Mouse (Mus musculus) neural tube, embryonic 11.5 days (tissue): ENCODE results near the gene Ttc30b. TPM values are rescaled to one million over a fixed set of nuclear protein-coding genes. Genes with fewer than 3 reads are reported as not detected.
A peak's percentile ranks its signal among the peaks of the same experiment; 100 is the strongest.
"Not testable (repeated sequence)": the region's sequence is repeated elsewhere in the genome, so short reads cannot be mapped to it uniquely, and the experiment has no call there.

Experiments
- ATAC-seq: fragments of 200-750 bp; cut with Nextera tagmentation; 2 replicates; pipeline ENCODE4 v1.8.0; 2017; ENCODE audit warnings: moderate number of reproducible peaks, mild to moderate bottlenecking, moderate TSS enrichment, moderate library complexity; ENCODE audit not compliant: insufficient read depth, low FRiP score, low TSS enrichment
- DNase-seq: peaks from one replicate; pipeline ENCODE4 v3.0.0-alpha.2; 2015; ENCODE audit warnings: low spot score
- H3K27ac ChIP-seq: fragments of 300-500 bp; sonication (generic); 2 replicates; pipeline ENCODE4 v1.5.1; 2014; ENCODE audit warnings: low read depth, mild to moderate bottlenecking, low read length
- H3K27me3 ChIP-seq: fragments of 300-500 bp; sonication (generic); 2 replicates; pipeline ENCODE4 v1.6.1; 2014; ENCODE audit warnings: mild to moderate bottlenecking, low read length, mixed read lengths; ENCODE audit not compliant: control insufficient read depth, insufficient read depth
- H3K36me3 ChIP-seq: fragments of 300-500 bp; sonication (generic); 2 replicates; pipeline ENCODE4 v1.6.1; 2014; ENCODE audit warnings: mild to moderate bottlenecking, low read length, moderate library complexity, mixed read lengths; ENCODE audit not compliant: control insufficient read depth, insufficient read depth
- H3K4me1 ChIP-seq: fragments of 300-500 bp; sonication (generic); 2 replicates; pipeline ENCODE4 v1.6.1; 2014; ENCODE audit warnings: low read length, mixed read lengths; ENCODE audit not compliant: control insufficient read depth, insufficient read depth
- H3K4me2 ChIP-seq: fragments of 300-500 bp; sonication (generic); 2 replicates; pipeline ENCODE4 v1.6.1; 2014; ENCODE audit warnings: low read depth, mild to moderate bottlenecking, moderate library complexity
- H3K4me3 ChIP-seq: fragments of 300-500 bp; sonication (generic); 2 replicates; pipeline ENCODE4 v1.5.1; 2014; ENCODE audit warnings: low read depth, low read length
- H3K9ac ChIP-seq: fragments of 300-500 bp; sonication (generic); 2 replicates; pipeline ENCODE4 v1.6.1; 2014; ENCODE audit warnings: mild to moderate bottlenecking, low read length
- H3K9me3 ChIP-seq: fragments of 300-500 bp; sonication (generic); 2 replicates; pipeline ENCODE4 v1.6.1; 2016; ENCODE audit warnings: low read length; ENCODE audit not compliant: control insufficient read depth
- WGBS: fragments of 180-500 bp; shearing (Covaris S2); extraction: QIAGEN DNeasy Blood & Tissue Kit; methylation state at CpG from one replicate; pipeline ENCODE4 v1.1.7; 2014; 5-methylcytosine and 5-hydroxymethylcytosine counted together
- polyA plus RNA-seq: library from polyadenylated mRNA; unstranded; fragments of >200 nt; fragmentation: Nextera tagmentation; extraction: Ambion mirVana; gene quantifications from 2 replicates; pipeline ENCODE4 v1.2.1, GENCODE M21; 2014

The Ttc30b gene
- polyA plus RNA-seq, 1 experiment from 2014 or later = 8.4 TPM

DNA sequence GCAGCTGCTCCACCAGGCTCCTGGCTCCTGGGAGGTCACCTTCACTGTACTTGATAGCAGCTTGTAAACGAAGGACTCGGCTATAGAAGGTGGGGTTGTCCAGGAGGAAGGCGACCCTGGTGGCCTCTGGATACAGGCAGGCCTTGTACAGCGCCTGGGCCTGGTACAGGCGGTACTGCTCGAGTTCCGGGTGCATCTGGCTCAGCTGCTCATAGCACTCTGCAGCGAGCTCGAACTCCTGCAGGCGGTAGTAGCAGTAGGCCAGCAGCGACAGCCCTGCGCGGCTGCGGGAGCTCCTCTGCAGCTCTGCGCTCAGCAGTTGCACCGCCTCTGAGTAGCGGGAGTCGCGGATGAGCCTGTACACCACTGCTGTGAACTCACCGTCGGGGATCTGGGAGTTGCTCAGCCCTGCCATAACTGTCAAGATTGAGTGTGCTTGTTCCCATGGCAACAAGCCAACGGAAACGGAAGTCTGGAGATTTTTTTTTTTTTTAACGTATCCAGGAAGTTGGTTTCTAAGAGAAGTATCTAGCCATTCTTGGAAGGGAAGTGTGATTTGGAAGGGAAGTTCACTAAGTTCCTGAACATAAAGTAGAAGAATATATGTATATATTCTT, 39.5 kb upstream of the Ttc30b start, which contains the start of gene Ttc30a2:
Ttc30a2 (minus strand) TSS at position 419 of the 617 bp plus-strand sequence.
- ATAC-seq, H3K4me3 ChIP-seq, H3K9ac ChIP-seq, H3K27ac ChIP-seq, H3K36me3 ChIP-seq, H3K9me3 ChIP-seq, H3K4me1 ChIP-seq, H3K4me2 ChIP-seq, H3K27me3 ChIP-seq: not testable (repeated sequence)
- peak; percentile 44 for DNase-seq
- WGBS = 28% methylated on average over 19 of the region's 24 CpGs

GRCm38 (mm10) chr2:75976070-75976469, 37.7 kb upstream of the Ttc30b start:
- H3K36me3 ChIP-seq, H3K27ac ChIP-seq, H3K27me3 ChIP-seq, H3K9me3 ChIP-seq, H3K4me1 ChIP-seq, H3K4me2 ChIP-seq, ATAC-seq, H3K4me3 ChIP-seq, H3K9ac ChIP-seq, DNase-seq: not testable (repeated sequence)
- WGBS = 95% methylated on average over 2 of the region's 2 CpGs

DNA sequence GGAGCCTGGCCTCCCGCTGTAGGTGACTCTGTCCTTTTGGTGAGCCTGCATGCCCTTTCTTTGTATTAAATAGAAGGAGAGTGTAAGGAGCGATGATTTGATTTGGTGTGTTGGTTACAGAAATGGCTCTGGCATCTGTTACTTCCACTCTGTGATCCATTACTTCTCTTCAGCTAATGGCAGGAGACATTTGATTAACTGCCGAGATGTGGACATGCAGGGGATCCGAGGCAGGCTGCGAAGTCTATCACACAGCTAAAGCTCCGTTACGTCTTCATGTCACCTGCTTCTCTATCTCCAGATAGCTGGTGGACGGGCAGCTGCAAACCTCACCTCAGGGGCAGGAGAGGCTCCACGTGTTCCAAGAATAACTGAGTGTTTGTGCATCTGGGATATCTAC, 35.7 kb upstream of the Ttc30b start:
- DNase-seq (no peak), ATAC-seq (no peak)
- no peaks in the 10 kb centered on the region for H3K27me3 ChIP-seq
- no peaks in the 10 kb centered on the region for H3K9me3 ChIP-seq
- H3K27ac ChIP-seq = no peak overlapping the region
- 59% methylated on average over 9 of the region's 9 CpGs for WGBS
- H3K4me2 ChIP-seq = no peak overlapping the region
- H3K9ac ChIP-seq = no peak overlapping the region
- no peak overlapping the region for H3K4me3 ChIP-seq
- H3K36me3 ChIP-seq = no peaks in the 10 kb centered on the region
- no peaks in the 10 kb centered on the region for H3K4me1 ChIP-seq

DNA sequence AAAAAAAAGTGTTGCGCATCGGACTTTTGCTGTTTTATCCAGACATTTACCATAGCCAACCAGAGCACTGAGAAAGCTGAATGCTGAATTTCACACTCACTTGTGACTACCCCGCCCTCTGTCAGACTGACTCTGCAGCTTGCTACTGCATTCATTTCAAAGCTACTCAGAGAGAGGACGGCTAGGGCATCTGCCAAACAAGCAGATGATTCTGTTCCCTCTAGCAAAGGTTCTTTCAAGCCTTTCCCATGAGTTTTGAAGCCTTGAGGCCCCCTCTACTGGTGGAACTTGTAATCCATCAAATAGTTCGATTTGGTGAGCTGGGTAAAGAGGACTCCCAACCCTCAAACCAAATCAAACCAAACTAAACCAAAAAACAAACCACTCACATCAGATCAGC, 26.6 kb upstream of the Ttc30b start:
- peak overlapping the region; percentile 25 for H3K4me2 ChIP-seq
- no peaks in the 10 kb centered on the region for H3K27me3 ChIP-seq
- no peak overlapping the region for H3K27ac ChIP-seq
- no peaks in the 10 kb centered on the region for H3K36me3 ChIP-seq
- H3K4me3 ChIP-seq = no peak overlapping the region
- DNase-seq (peak; percentile 52), ATAC-seq (peak; percentile 31; the same call in 1 of the 2 replicates)
- H3K9me3 ChIP-seq = no peaks in the 10 kb centered on the region
- H3K9ac ChIP-seq = no peak overlapping the region
- 19% methylated on average over 5 of the region's 5 CpGs for WGBS
- peaks cover 14% of the 10 kb centered on the region; the same call in 1 of the 2 replicates for H3K4me1 ChIP-seq

DNA sequence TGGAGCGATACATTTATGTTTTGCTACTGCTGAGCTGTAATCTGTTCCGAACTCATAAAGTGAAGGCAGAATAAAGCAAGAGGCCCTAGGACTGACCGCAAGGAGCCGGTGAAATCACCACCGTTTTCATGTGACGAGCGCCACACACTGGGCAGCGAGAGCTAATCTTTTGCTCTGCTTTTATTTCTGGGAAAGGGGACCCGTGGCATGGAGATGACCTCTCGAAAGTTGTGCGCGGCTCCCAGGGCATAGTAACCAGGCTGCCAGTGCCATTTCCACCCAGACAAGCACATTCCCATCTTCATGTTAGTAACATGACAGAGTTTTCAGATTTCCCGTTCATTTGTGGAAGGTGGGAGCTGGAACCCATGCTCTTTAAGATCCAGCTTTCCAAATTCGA, 26.1 kb upstream of the Ttc30b start:
- H3K4me2 ChIP-seq = peak overlapping the region; percentile 25
- WGBS = 10% methylated on average over 14 of the region's 14 CpGs
- DNase-seq (peak; percentile 67), ATAC-seq (peak; percentile 60)
- H3K9ac ChIP-seq = no peak overlapping the region
- H3K27me3 ChIP-seq = no peaks in the 10 kb centered on the region
- H3K4me1 ChIP-seq = peaks cover 17% of the 10 kb centered on the region; the same call in 1 of the 2 replicates
- no peaks in the 10 kb centered on the region for H3K36me3 ChIP-seq
- H3K27ac ChIP-seq = no peak overlapping the region
- H3K4me3 ChIP-seq = no peak overlapping the region
- no peaks in the 10 kb centered on the region for H3K9me3 ChIP-seq

DNA sequence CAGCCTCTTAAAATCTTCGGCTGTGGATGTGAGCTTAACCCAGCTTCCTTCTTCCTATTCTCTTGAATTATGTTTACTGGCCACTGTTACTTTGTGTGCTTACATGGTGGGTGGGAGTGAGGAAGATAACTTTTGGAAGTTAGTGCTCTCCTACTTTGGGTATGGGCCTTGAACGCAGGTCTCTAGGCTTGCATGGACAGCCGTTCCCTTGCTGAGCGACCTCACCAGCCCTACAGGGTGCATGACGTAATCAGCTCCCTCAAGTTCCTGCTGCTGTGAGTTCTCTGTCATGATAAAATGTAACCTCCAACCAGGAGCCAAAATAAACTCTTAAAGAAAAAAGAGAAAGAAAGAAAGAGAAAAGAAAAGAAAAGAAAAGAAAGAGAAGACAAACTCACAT, 25.7 kb upstream of the Ttc30b start:
- 69% methylated on average over 5 of the region's 5 CpGs for WGBS
- ATAC-seq = no peak
- H3K27ac ChIP-seq = no peak overlapping the region
- no peak overlapping the region for H3K9ac ChIP-seq
- no peak for DNase-seq
- no peak overlapping the region for H3K4me3 ChIP-seq
- H3K9me3 ChIP-seq = no peaks in the 10 kb centered on the region
- no peak overlapping the region for H3K4me2 ChIP-seq
- no peaks in the 10 kb centered on the region for H3K36me3 ChIP-seq
- peaks cover 17% of the 10 kb centered on the region; the same call in 1 of the 2 replicates for H3K4me1 ChIP-seq
- no peaks in the 10 kb centered on the region for H3K27me3 ChIP-seq

DNA sequence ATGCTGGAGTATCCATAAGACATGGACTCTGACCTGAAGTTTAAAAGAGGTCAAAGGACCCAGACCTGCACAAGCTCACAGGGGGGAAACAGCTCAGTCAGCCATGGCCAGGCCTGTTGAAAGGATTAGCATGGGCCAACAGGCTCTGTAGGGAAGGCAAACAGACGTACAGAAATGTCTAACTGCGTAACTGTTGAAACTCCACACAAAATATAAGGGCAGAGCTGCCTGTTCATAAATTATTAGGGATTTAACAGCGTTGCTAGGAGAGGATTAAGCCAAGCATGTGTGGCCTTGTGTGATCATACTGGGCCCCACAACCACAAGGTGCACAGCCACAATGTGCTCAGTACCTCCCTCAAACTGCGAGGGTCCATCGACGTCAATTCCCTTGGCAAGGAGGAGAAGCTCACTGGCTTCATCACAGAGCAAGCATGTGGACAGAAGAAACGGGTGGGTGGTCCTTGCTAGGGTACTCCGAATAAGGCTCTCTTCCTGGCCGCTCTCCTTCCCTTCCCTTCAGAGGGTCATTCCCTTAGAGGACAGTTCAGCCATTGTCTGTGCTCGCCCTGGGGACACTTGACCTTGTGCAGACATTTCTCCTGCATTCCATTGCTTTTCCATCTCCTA, 24.9 kb upstream of the Ttc30b start:
- Histone ChIP-seq H3K27me3 (no peaks in the 10 kb centered on the region), H3K36me3 (no peaks in the 10 kb centered on the region), H3K4me2 (no peak overlapping the region), H3K9ac (no peak overlapping the region), H3K27ac (no peak overlapping the region), H3K9me3 (no peaks in the 10 kb centered on the region), H3K4me3 (no peak overlapping the region), H3K4me1 (peaks cover 17% of the 10 kb centered on the region; the same call in 1 of the 2 replicates)
- ATAC-seq (no peak), DNase-seq (no peak)
- WGBS = 59% methylated on average over 10 of the region's 10 CpGs

DNA sequence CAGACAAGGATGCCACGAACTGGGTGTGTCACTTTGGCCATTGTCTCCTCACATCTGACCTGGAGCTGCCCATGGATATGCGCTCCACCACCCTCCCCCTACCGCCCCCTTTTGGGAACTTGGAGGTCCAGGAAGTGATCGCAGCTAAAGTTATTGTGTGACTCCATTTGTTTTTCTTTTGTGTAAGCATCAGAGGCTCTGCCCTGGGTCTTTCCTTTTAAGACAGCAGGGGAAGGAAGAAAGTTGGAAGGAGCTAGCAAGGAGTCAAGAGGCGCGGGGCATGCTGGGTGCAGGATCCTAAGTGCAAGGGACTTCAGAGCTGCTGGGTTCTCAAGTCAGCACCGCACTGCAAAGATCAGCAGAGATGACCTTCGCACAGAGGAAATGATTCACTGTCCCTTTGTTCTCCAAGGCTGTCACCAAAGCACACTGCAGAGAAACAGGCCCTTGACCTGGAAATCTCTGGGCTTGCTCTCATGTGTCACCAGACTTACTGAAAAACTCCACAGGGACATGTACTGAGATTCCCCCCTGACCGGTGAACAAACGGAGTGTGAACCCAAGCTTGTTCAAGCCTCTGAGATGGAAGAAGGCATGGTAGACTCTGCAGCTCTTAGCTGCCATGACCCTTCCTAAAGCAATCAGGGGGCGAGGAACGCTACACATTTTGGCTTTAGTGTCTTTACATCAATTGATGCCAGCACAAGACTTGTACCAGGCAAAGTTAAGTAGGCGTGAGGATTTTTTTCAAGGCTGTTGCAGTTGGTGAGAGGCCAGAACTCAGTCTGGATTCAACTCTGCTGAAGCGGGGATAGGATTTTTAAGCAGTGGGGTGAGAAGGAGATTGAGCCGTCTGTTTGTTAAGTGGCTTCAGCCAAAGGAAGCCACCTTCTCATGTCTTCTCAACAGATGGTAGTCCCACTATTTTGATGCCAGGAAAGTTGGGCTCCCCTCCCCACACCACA, 22.3 kb upstream of the Ttc30b start:
- no peak overlapping the region for H3K27ac ChIP-seq
- H3K4me2 ChIP-seq = no peak overlapping the region; the same call in 1 of the 2 replicates
- WGBS = 44% methylated on average over 15 of the region's 15 CpGs
- no peaks in the 10 kb centered on the region for H3K36me3 ChIP-seq
- no peaks in the 10 kb centered on the region for H3K9me3 ChIP-seq
- no peak overlapping the region for H3K4me3 ChIP-seq
- ATAC-seq (no peak), DNase-seq (peak; percentile 45)
- peaks cover 17% of the 10 kb centered on the region; the same call in 1 of the 2 replicates for H3K4me1 ChIP-seq
- H3K9ac ChIP-seq = no peak overlapping the region
- no peaks in the 10 kb centered on the region for H3K27me3 ChIP-seq
